Mouse (Mus musculus) cerebellum, adult 9-11 months (tissue): ENCODE measurements at regions not wholly inside any gene's neighbourhood (a gene's known extent, or its start where the extent isn't known, plus 50 kb on each side); places are given as distances from the start of the nearest gene placed in this dataset.

ENCODE experiments used
- DNase-seq: peaks from one replicate; pipeline ENCODE4 v3.0.0; 2022

DNA sequence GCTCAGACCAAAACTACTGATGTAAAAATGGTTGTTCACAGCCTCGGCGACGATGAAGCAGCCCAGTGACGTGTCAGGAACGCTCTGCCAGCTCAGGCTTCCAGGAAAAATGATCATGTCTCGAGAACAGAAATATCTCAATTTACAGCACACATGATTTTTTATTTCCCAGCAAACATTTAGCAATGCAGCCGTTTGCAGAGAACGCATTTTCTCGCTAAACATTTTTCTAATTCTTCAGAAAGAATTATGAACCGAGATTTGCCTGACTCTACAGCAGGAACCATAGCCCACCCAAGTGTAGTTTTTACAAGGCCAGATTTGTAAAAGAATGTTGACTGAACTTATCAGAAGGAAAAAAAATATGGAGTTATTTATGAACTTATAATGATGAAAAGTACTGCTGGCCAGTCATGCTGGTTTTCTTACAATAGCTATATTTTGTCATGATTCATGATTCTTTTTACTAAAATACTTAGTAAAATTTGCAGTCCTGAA lies 380.4 kb downstream of the Etnk1 start:
- DNase-seq = no peak

GRCm38 (mm10) chr6:143554946-143555345 lies 387.9 kb downstream of the Etnk1 start:
- no peak for DNase-seq

- DNase-seq = no peak
These were observed 391.2 kb downstream of the Etnk1 start for GRCm38 (mm10) chr6:143558046-143558884.

DNA sequence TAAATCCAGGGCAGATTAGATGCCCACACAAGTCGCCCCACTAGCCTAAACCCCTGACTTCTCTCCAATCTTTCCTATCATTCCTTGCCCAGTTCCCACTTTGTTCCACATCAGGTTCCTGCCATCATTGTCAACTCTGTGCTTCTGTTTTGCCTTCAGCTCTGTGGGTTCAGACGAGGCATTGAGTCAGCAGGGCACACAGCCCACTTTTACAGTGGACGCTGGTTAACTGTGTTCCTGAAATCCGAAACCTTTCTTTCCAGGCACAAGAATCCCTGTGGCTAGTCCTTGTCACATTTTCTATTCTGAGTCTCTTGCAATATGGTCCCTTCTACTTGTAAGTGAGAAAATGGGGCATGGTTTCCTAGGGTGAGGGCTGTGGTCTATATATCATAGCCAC lies 392.3 kb downstream of the Etnk1 start:
- DNase-seq = no peak

DNA sequence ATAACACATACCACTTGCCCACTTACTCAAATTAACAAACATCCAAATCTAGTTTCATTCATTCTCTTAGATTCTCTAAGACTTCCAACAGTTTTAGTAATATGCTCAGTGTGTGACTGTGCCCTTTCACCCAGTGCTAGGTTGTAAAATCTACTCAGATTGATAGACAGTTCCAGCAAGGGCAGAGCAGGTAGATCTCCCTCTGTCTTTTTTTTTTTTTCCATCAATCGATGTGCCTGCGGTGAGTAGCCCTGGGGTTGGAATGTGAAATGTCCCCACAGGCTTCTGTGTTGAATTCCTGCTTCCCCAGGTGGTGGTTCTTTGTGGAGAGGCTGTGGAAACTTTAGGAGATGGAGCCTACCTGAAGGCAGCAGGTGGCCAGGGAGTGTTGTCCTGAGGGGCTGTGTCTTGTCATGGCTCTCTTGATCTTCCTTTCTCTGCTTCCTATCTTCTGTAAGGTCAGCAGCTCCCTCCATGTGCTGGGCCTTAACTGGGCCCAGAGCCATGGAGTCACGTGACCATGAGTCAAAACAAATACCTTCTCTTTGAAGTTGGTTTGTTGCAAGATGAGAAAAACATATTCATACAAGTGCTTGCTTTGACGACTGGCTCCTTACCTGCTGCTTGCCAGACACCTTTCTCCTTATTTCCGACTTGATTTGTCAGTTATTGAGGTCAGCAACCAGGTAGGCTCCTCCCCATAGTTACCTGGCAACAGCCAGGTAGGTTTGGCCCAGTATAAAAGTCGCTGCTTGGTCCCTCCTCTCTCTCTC lies 394.5 kb downstream of the Etnk1 start:
- no peak for DNase-seq

- DNase-seq = no peak
These were observed 404.5 kb downstream of the Etnk1 start for GRCm38 (mm10) chr6:143571356-143572115.

DNA sequence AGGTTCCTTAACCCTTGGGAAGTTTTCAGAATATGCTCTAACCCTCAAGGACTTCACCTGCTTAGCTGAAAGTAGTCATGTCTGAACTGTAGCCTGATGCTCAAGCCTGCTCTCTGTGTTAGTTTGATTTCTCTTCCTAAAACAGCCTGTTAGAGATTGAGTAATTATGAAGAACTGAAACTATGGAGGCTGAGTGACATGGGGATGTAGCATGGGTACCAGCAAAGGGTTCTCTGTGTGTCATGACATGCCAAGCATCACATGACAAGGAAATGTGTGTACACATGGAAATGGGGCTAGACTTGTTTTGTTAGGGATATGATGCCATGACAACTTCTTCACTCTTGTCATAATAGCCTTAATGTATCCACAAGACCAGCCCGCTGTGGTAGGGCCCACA lies 412.2 kb downstream of the Etnk1 start:
- DNase-seq = no peak

DNA sequence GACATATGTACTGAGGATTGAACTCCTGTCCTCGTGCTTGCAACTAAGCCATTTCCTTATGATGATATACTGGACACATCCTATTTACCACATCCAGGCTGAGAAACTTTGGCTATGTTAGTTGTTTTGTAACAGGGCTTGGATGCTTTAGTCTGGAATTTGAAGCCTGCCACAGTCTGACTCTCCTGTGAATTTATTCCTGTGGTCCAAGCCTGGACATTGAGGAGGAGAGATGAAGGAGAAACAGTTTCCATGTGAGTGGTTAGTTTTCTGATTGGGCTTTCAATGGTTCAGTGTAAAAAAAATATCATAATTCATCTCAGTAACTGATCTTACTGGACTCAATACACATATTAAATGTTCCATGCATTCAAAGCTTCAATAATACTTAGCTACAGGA lies 422.6 kb downstream of the Etnk1 start:
- no peak for DNase-seq

- DNase-seq = no peak
These were observed 423.2 kb downstream of the Etnk1 start for GRCm38 (mm10) chr6:143590231-143590630.

GRCm38 (mm10) chr6:143592490-143592889 lies 425.5 kb downstream of the Etnk1 start:
- DNase-seq = no peak

GRCm38 (mm10) chr6:143595486-143595885 lies 428.5 kb downstream of the Etnk1 start:
- no peak for DNase-seq

DNA sequence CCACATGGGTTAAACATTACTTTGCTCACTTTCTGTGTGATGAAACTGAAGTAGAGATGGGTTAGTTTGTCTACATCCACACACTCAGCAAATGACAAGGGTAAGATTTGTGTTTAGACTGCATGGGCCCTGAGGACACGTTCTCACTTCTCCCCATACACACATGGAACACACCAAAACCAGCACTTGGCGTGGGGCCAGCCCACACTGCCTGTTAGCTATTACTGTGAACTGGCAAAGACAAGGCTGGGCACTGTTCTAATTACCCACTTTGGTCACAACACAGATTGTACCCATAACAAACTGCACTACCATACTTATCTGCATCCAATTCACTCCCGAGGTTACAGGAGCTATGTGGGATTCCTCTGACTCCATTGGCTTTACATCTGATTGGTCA lies 430.4 kb downstream of the Etnk1 start:
- DNase-seq = no peak

- DNase-seq = no peak
These were observed 431.9 kb downstream of the Etnk1 start for GRCm38 (mm10) chr6:143598916-143599315.

DNA sequence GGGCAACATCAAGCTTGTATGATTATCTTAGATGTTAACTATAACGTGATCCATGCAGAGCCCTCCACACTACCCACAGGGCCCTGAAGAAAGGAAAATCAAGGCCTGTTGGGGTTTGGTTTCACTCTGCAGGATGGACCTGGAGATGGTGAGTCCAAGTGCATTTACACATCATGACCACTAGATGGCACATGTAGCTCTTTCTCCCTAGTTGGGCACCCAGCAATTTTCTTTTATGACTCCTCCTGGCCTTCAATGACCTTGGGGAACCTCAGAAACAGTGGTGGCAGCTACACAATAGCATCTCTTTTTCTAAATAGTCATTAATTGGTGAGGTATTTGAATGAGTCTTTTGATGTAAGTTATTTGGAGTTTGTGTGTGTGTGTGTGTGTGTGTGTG lies 442.1 kb downstream of the Etnk1 start:
- DNase-seq = peak; percentile 4

GRCm38 (mm10) chr6:143612966-143613365 lies 445.9 kb downstream of the Etnk1 start:
- no peak for DNase-seq

DNA sequence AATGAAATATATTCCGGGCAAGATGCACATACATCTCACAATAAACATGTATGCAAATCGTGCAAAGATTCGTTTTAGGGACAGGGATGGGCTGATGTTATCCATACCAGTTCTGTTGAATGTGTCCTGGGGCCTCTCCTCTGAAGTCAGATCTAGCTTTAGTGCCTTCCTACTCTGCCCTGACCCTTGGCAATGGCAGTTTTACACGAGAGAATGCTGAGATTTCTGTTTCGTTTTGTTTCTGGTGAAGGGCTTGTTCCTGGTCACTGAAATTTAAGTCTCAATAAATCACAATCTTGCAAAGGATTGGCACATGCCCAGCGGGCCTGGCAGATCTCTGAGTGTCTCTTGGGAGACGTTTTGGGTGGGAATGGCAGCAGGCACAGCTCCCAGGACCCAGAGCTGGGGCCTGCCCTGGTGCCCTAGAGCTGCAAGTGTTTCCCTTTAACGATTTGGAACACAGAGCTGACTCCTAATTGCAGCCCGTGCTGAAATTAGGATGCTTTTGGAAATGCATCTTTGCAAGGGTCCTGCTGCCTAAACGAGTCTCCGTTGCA lies 447.5 kb downstream of the Etnk1 start:
- no peak for DNase-seq

DNA sequence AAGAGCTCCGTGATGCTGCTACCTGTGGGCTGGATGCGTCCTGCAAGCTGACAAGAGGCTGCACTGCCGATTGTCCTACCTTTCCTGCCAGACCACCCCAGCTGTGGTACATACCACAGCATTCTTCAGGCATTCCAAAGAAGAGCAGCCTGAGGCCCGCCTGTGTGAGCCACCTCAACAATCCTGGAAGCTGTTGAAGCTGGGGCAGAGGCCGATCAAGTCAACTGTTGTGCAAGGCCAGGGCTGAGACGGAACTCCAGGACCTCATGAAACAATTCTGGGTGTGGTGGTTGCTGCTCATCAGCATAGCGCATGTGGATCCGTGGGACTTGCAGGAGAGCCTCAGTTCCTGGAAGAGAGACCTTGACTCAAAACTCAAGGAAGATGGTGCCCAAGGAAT lies 448.3 kb downstream of the Etnk1 start:
- DNase-seq = no peak

- no peak for DNase-seq
These were observed 449.4 kb downstream of the Etnk1 start for GRCm38 (mm10) chr6:143616386-143616785.

DNA sequence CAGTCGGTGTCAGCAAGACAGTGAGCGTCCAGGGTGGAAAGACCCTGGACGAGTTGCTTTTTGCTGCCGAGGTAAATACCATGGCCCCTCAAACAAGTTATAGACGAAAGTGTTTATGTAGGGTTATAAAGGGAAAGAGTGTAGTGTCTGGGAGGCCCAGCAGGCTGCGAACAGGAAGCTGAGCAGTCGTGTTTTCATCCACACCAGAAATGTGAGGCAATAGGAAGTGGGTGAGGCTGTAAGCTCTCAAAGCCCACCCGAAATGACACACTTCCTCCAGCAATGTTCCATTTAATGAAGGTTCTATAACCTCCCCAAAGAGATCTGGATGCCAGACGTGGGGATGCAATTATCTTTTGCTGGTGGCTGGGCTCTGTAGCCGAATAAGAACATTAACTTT lies 451.5 kb downstream of the Etnk1 start:
- no peak for DNase-seq

DNA sequence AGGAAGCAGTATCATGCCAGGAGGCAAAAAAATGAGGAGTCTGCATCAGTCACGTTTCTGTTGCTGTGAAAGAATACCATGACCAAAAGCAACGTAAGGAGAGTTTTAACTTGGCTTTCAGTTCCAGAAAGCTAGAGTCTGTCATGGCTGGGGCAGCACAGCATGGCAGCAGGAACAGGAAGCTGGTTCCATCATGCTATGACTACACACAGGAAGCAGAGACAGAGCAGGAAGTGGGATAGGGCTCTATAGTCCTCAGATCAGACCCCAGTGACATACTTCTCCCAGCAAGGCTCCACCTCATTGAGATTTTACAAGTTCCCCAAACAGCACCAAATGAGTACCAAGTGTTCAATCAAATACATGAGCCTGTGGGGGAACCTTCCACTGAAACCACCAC lies 453.6 kb downstream of the Etnk1 start:
- no peak for DNase-seq

- no peak for DNase-seq
These were observed 455.1 kb downstream of the Etnk1 start for GRCm38 (mm10) chr6:143622161-143622560.

DNA sequence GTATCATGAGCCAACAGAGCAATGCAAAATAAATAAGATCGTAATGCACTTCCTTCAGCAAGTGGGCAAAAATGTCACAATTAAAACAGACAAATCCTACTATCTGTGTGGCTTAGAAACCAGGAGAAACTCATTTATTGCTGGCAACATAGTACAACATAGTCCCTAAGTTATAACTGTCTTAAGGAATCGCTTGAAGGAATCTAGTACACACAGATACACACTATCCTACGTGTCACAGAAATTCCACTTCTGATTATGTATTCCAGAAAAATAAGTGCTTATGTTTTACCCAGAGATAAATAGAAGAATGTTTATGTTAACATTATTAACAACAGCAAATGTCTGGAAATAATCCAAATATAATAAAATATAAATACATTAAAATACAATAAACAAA lies 457.9 kb downstream of the Etnk1 start:
- DNase-seq = no peak

DNA sequence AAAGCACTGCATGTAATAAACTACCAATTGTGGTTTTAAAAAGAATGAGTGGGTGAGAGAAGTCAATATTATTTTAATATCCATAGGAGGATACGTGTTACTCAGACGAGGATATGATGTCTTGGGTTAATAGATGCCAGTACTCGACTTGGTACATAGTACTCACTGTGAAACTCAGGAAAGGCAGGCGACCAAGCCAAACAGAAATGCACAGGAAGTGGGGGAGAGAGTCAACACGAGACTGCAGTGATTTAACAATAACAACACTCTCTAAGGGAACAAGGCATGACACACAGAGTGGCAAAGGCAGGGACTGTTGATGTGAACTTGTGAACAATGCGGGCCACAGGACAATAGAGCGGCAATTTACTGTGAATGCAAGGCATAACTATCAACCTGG lies 464.6 kb downstream of the Etnk1 start:
- DNase-seq = no peak
